Mouse (Mus musculus): Measurements from ENCODE around the gene Nom1. TPM values are rescaled to one million over a fixed set of nuclear protein-coding genes. Genes with fewer than 3 reads are reported as not detected.
"Not testable (repeated sequence)": the region's sequence is repeated elsewhere in the genome, so short reads cannot be mapped to it uniquely, and the experiment has no call there.

Gene Nom1
- polyA plus RNA-seq, 1 experiment from 2014 or later: 19.0 TPM

DNA sequence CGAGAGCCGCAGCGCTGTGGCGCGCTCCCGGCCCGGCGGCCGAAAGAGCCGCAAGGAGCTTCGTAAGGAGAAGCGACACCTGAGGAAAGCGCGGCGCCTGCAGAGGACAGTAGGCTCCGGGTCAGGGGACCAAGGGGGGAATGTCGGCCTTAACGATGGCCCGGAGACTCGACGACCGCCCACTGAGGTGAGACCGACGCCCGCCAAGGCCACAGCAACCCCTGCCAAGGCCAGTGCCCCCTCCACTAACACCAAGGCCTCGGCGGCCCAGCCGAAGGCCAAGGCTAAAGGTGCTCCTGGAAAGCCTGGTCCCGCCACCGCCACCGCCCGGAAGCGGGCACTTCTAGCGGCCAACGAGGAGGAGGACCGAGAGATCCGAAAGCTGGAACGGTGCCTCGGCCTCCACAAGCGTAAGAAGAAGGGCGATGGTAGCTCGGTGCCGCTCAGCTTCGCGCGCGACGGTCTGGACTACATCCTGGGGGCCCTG is 451 bp downstream of the Nom1 start:
- H3K4me1 ChIP-seq (ENCODE audit: control insufficient read depth, insufficient read depth, low read length): peaks cover 16% of the 10 kb centered on the region
- H3K9me3 ChIP-seq (replicated peaks; ENCODE audit: control insufficient read depth, low read length): no peaks in the 10 kb centered on the region
- under 1% methylated on average over 48 of the region's 48 CpGs for WGBS
- peak overlapping the region; percentile 91 for H3K4me2 ChIP-seq (ENCODE audit: low read depth, low read length)
- H3K27me3 ChIP-seq (ENCODE audit: control insufficient read depth, insufficient read depth, low read length): 0 out of 2 replicates have a peak, but pooled peaks cover 3% of the 10 kb centered on the region
- peak overlapping the region; percentile 79 for H3K9ac ChIP-seq (ENCODE audit: low read length)
- H3K36me3 ChIP-seq (ENCODE audit: control insufficient read depth, insufficient read depth): peaks cover 11% of the 10 kb centered on the region
- H3K27ac ChIP-seq (ENCODE audit: low read length): peak overlapping the region; percentile 61
- ATAC-seq (replicated peaks; ENCODE audit: extremely low read depth, insufficient read depth, low FRiP score): peak; percentile 35
- H3K4me3 ChIP-seq (ENCODE audit: low read length): peak overlapping the region; percentile 82

GRCm38 (mm10) chr5:29435491-29435890 is 1.0 kb downstream of the Nom1 start:
- Histone ChIP-seq H3K36me3 (ENCODE audit: control insufficient read depth, insufficient read depth) (peaks cover 15% of the 10 kb centered on the region), H3K4me1 (ENCODE audit: control insufficient read depth, insufficient read depth, low read length) (peaks cover 16% of the 10 kb centered on the region), H3K27me3 (ENCODE audit: control insufficient read depth, insufficient read depth, low read length) (0 out of 2 replicates have a peak, but pooled peaks cover 3% of the 10 kb centered on the region), H3K9me3 (replicated peaks; ENCODE audit: control insufficient read depth, low read length) (no peaks in the 10 kb centered on the region), H3K27ac (ENCODE audit: low read length) (no peak overlapping the region), H3K4me3 (ENCODE audit: low read length) (peak overlapping the region; percentile 82), H3K9ac (ENCODE audit: low read length) (peak overlapping the region; percentile 79), H3K4me2 (ENCODE audit: low read depth, low read length) (peak overlapping the region; percentile 91)
- 34% methylated on average over 8 of the region's 8 CpGs for WGBS
- no peak for ATAC-seq (replicated peaks; ENCODE audit: extremely low read depth, insufficient read depth, low FRiP score)

- not testable (repeated sequence) for H3K4me2 ChIP-seq (ENCODE audit: low read depth, low read length); H3K9me3 ChIP-seq (replicated peaks; ENCODE audit: control insufficient read depth, low read length); H3K9ac ChIP-seq (ENCODE audit: low read length); H3K27me3 ChIP-seq (ENCODE audit: control insufficient read depth, insufficient read depth, low read length); ATAC-seq (replicated peaks; ENCODE audit: extremely low read depth, insufficient read depth, low FRiP score); H3K4me3 ChIP-seq (ENCODE audit: low read length); H3K27ac ChIP-seq (ENCODE audit: low read length)
- Histone ChIP-seq H3K36me3 (ENCODE audit: control insufficient read depth, insufficient read depth) (peaks cover 27% of the 10 kb centered on the region), H3K4me1 (ENCODE audit: control insufficient read depth, insufficient read depth, low read length) (peaks cover 16% of the 10 kb centered on the region)
- WGBS: 88% methylated on average over 6 of the region's 6 CpGs
These were observed 2.3 kb downstream of the Nom1 start for GRCm38 (mm10) chr5:29436728-29437127.

DNA sequence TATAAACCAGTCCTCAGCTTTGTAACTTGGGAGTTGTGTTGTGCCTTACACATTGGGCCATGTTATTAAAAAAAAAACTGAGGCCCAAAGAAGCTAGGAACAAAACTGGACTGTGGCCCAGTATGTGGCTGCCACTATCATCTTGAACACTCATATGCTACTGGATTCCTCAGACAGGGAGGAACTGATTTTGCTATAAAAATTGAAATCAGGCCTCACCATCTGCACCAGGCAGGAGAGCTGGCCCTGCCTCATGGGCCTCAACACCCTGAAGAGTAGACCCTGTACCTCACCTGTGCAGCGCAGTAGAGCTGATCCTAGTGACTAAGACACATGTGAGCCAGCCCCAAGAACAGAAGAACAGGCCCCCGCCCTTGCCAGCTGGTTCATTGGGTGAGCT is 10.8 kb downstream of the Nom1 start:
- Histone ChIP-seq H3K27me3 (ENCODE audit: control insufficient read depth, insufficient read depth, low read length) (no peaks in the 10 kb centered on the region), H3K4me2 (ENCODE audit: low read depth, low read length) (no peak overlapping the region), H3K9me3 (replicated peaks; ENCODE audit: control insufficient read depth, low read length) (no peaks in the 10 kb centered on the region), H3K4me3 (ENCODE audit: low read length) (no peak overlapping the region), H3K27ac (ENCODE audit: low read length) (no peak overlapping the region), H3K36me3 (ENCODE audit: control insufficient read depth, insufficient read depth) (peaks cover 69% of the 10 kb centered on the region), H3K9ac (ENCODE audit: low read length) (no peak overlapping the region), H3K4me1 (ENCODE audit: control insufficient read depth, insufficient read depth, low read length) (no peaks in the 10 kb centered on the region)
- WGBS: 94% methylated on average over 2 of the region's 2 CpGs
- ATAC-seq (replicated peaks; ENCODE audit: extremely low read depth, insufficient read depth, low FRiP score): no peak

GRCm38 (mm10) chr5:29452352-29452751 is 17.9 kb downstream of the Nom1 start:
- whole genome bisulfite sequencing: 76% methylated on average over 4 of the region's 4 CpGs
- Histone ChIP-seq H3K36me3 (ENCODE audit: control insufficient read depth, insufficient read depth) (peaks cover 44% of the 10 kb centered on the region), H3K4me1 (ENCODE audit: control insufficient read depth, insufficient read depth, low read length) (no peaks in the 10 kb centered on the region)

DNA sequence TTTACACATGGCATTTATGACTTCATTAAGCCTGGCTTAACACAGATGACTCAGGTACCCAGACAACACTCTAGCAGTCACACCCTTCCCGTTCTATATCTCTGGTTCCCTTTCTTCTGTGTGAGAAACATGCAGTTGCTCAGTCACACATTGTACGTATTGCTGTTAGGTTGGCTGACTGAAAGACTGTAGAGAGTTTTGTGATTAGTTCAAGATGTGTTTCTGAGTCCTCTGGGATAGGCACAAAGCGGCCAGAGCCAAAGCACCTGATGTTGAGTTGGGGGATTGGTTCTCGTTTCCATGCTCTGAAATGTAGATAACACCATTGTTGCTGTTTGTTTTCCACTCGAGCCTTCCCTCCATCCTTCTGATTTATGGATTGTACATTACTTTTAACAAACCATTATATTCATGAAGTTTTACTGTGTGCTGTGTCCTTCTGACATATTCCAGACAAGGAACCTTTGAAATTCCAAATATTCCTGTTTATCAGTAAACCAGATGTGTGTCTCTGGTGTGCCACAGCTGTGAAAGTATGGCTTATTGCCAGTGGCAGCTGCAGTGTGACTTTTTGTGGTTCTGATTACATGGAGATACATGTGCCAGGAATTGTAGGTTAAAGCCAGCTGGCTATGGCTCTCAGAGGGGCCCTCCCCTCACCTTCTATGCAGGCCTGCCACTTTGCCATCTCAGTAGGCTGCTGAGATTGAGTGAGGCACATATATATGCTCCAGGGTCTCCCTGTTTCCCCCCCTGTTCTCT is 22.6 kb downstream of the Nom1 start:
- Histone ChIP-seq H3K4me1 (ENCODE audit: control insufficient read depth, insufficient read depth, low read length) (no peaks in the 10 kb centered on the region), H3K27ac (ENCODE audit: low read length) (no peak overlapping the region), H3K27me3 (ENCODE audit: control insufficient read depth, insufficient read depth, low read length) (no peaks in the 10 kb centered on the region), H3K4me3 (ENCODE audit: low read length) (no peak overlapping the region), H3K36me3 (ENCODE audit: control insufficient read depth, insufficient read depth) (peaks cover 12% of the 10 kb centered on the region), H3K4me2 (ENCODE audit: low read depth, low read length) (no peak overlapping the region), H3K9ac (ENCODE audit: low read length) (no peak overlapping the region), H3K9me3 (replicated peaks; ENCODE audit: control insufficient read depth, low read length) (no peaks in the 10 kb centered on the region)
- ATAC-seq (replicated peaks; ENCODE audit: extremely low read depth, insufficient read depth, low FRiP score): no peak
- WGBS: 66% methylated on average over 5 of the region's 5 CpGs

More at GRCm38 (mm10) chr5:29452352-29452751, 17.9 kb downstream of the Nom1 start:
- no peaks in the 10 kb centered on the region for H3K9me3 ChIP-seq (replicated peaks; ENCODE audit: control insufficient read depth, low read length)
- H3K27ac ChIP-seq (ENCODE audit: low read length): no peak overlapping the region
- no peak overlapping the region for H3K4me2 ChIP-seq (ENCODE audit: low read depth, low read length)
- no peak for ATAC-seq (replicated peaks; ENCODE audit: extremely low read depth, insufficient read depth, low FRiP score)
- H3K9ac ChIP-seq (ENCODE audit: low read length): no peak overlapping the region
- H3K4me3 ChIP-seq (ENCODE audit: low read length): no peak overlapping the region
- no peaks in the 10 kb centered on the region for H3K27me3 ChIP-seq (ENCODE audit: control insufficient read depth, insufficient read depth, low read length)

DNA sequence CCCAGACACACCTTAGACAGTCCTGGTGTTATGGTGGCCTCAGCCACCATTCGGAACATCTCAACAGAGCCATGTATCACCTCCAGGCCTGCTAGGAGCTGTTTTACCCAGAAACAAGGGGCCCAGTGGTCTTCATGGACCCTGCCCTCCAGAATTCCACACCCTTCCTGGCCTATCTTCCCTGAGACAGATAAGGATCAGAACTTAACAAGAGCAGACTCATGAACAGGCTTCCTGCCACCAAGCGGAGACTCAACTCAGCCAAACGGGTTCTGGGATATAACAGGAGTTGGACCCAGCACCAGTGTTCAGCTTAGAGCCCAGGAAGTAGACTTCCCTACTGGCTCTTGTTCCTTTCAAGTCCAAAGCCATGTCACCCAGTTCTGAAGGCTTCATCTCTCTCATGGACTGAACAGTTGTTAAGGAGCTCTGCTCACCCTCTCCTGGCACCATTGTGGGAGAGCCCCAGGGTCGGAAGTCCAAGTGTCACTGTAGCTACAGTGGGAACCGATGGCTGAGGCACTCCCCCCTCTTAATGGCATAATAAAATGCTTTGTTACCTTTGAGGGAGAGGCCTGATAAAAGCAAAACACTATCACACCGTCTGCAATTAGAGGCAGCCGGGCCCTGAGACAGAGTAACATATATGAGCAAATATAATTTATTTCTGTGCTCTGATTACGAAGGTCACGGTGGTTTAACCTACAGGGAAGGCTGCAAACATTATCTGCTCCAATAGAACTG is 28.7 kb downstream of the Nom1 start:
- WGBS: 71% methylated on average over 9 of the region's 9 CpGs
- Histone ChIP-seq H3K9me3 (replicated peaks; ENCODE audit: control insufficient read depth, low read length) (no peaks in the 10 kb centered on the region), H3K27ac (ENCODE audit: low read length) (no peak overlapping the region), H3K36me3 (ENCODE audit: control insufficient read depth, insufficient read depth) (no peaks in the 10 kb centered on the region), H3K9ac (ENCODE audit: low read length) (no peak overlapping the region), H3K27me3 (ENCODE audit: control insufficient read depth, insufficient read depth, low read length) (peaks cover 18% of the 10 kb centered on the region), H3K4me3 (ENCODE audit: low read length) (no peak overlapping the region), H3K4me2 (ENCODE audit: low read depth, low read length) (no peak overlapping the region), H3K4me1 (ENCODE audit: control insufficient read depth, insufficient read depth, low read length) (peaks cover 3% of the 10 kb centered on the region; the same call in 1 of the 2 replicates)
- no peak for ATAC-seq (replicated peaks; ENCODE audit: extremely low read depth, insufficient read depth, low FRiP score)

- H3K36me3 ChIP-seq (ENCODE audit: control insufficient read depth, insufficient read depth): no peaks in the 10 kb centered on the region
- no peaks in the 10 kb centered on the region for H3K9me3 ChIP-seq (replicated peaks; ENCODE audit: control insufficient read depth, low read length)
- H3K4me3 ChIP-seq (ENCODE audit: low read length): peak overlapping the region; percentile 60
- peaks cover 61% of the 10 kb centered on the region for H3K27me3 ChIP-seq (ENCODE audit: control insufficient read depth, insufficient read depth, low read length)
- 4% methylated on average over 67 of the region's 67 CpGs for WGBS
- no peak overlapping the region for H3K27ac ChIP-seq (ENCODE audit: low read length)
- H3K4me1 ChIP-seq (ENCODE audit: control insufficient read depth, insufficient read depth, low read length): peaks cover 6% of the 10 kb centered on the region; the same call in 1 of the 2 replicates
- H3K9ac ChIP-seq (ENCODE audit: low read length): 0 out of 2 replicates have a peak overlapping the region, but pooled peaks have one; percentile 23
- ATAC-seq (replicated peaks; ENCODE audit: extremely low read depth, insufficient read depth, low FRiP score): no peak
- H3K4me2 ChIP-seq (ENCODE audit: low read depth, low read length): peak overlapping the region; percentile 88
These were observed 33.3 kb downstream of the Nom1 start for GRCm38 (mm10) chr5:29467489-29468350.
